Mouse (Mus musculus): ENCODE measurements at regions not wholly inside any gene's neighbourhood (a gene's known extent, or its start where the extent isn't known, plus 50 kb on each side); places are given as distances from the start of the nearest gene placed in this dataset.

DNA sequence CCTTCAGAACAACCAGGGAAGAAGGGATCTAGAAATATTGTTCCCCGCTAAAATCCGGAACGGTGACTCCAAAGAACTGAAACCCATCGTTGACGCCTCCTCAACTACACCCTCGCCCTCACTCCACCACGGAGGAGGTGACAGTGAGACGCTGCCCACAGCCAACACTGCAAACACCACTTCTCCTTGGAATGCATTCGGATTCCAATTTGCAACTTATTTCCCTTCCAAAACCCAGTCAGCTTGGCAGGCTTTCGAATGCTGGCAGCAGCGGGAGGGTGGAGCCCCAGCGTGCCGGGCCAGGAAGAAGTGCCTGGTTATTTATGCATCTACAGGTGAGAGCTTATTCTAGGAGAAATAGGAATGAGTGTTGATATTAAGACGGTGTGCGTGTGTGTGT lies 85.9 kb upstream of the Sdk2 start:
- no peaks in the 10 kb centered on the region for H3K27me3 ChIP-seq (replicated peaks)
- ATAC-seq, result no peak
- 78% methylated on average over 15 of the region's 15 CpGs for WGBS (ENCODE audit: insufficient replicate concordance)
- no peak overlapping the region for H3K9ac ChIP-seq
- no peak overlapping the region for H3K27ac ChIP-seq
- H3K4me3 ChIP-seq, result no peak overlapping the region
- no peaks in the 10 kb centered on the region for H3K9me3 ChIP-seq (replicated peaks)
- no peak overlapping the region for H3K4me2 ChIP-seq
- no peaks in the 10 kb centered on the region for H3K4me1 ChIP-seq
- H3K36me3 ChIP-seq, result no peaks in the 10 kb centered on the region

- Histone ChIP-seq H3K27me3 (replicated peaks) (no peaks in the 10 kb centered on the region), H3K9me3 (replicated peaks) (no peaks in the 10 kb centered on the region), H3K4me1 (no peaks in the 10 kb centered on the region), H3K36me3 (no peaks in the 10 kb centered on the region), H3K4me2 (no peak overlapping the region), H3K9ac (no peak overlapping the region), H3K4me3 (no peak overlapping the region), H3K27ac (no peak overlapping the region)
- WGBS (ENCODE audit: insufficient replicate concordance), result 49% methylated on average over 5 of the region's 5 CpGs
- ATAC-seq, result no peak
Observed at GRCm38 (mm10) chr11:114146334-114146733, 79.5 kb upstream of the Sdk2 start.

- ATAC-seq, result no peak
- H3K27me3 ChIP-seq (replicated peaks), result no peaks in the 10 kb centered on the region
- no peak overlapping the region for H3K4me3 ChIP-seq
- H3K9me3 ChIP-seq (replicated peaks), result no peaks in the 10 kb centered on the region
- no peak overlapping the region for H3K9ac ChIP-seq
- no peaks in the 10 kb centered on the region for H3K4me1 ChIP-seq
- no peaks in the 10 kb centered on the region for H3K36me3 ChIP-seq
- no peak overlapping the region for H3K4me2 ChIP-seq
- H3K27ac ChIP-seq, result no peak overlapping the region
- WGBS (ENCODE audit: insufficient replicate concordance), result 82% methylated on average over 8 of the region's 8 CpGs
Observed at GRCm38 (mm10) chr11:114129270-114129669, 62.4 kb upstream of the Sdk2 start.

- WGBS (ENCODE audit: insufficient replicate concordance), result 70% methylated on average over 8 of the region's 8 CpGs
- no peak overlapping the region for H3K4me2 ChIP-seq
- H3K9me3 ChIP-seq (replicated peaks), result no peaks in the 10 kb centered on the region
- H3K36me3 ChIP-seq, result no peaks in the 10 kb centered on the region
- no peaks in the 10 kb centered on the region for H3K27me3 ChIP-seq (replicated peaks)
- ATAC-seq, result no peak
- H3K4me3 ChIP-seq, result no peak overlapping the region
- H3K4me1 ChIP-seq, result no peaks in the 10 kb centered on the region
- no peak overlapping the region for H3K27ac ChIP-seq
- H3K9ac ChIP-seq, result no peak overlapping the region
Observed at GRCm38 (mm10) chr11:114128841-114129240, 62.0 kb upstream of the Sdk2 start.

GRCm38 (mm10) chr11:114127426-114127825 lies 60.6 kb upstream of the Sdk2 start:
- H3K9ac ChIP-seq, result no peak overlapping the region
- no peaks in the 10 kb centered on the region for H3K9me3 ChIP-seq (replicated peaks)
- no peak for ATAC-seq
- H3K4me1 ChIP-seq, result no peaks in the 10 kb centered on the region
- no peak overlapping the region for H3K4me3 ChIP-seq
- WGBS (ENCODE audit: insufficient replicate concordance), result 23% methylated on average over 8 of the region's 8 CpGs
- H3K27me3 ChIP-seq (replicated peaks), result no peaks in the 10 kb centered on the region
- H3K4me2 ChIP-seq, result no peak overlapping the region
- H3K27ac ChIP-seq, result no peak overlapping the region
- no peaks in the 10 kb centered on the region for H3K36me3 ChIP-seq

DNA sequence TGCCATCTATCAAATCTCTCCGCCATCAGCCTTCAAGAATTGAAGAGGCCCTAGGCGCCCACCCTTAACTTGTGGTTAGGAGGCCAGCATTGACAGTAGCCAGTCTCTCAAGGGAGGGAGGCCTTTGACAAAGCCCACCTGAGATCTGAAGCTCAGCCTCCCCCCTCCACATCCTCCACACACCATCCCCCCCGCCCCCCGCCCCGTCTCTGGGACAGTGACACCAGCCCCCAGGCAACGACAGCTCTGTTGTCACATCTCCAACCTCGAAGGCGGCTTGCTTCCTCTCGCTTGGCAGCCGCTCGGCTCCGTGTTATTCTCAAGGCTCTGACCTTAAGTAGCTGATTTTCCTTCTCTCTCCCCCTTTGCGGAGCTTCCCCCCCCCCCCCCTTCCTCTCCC lies 55.3 kb upstream of the Sdk2 start:
- no peaks in the 10 kb centered on the region for H3K4me1 ChIP-seq
- H3K9me3 ChIP-seq (replicated peaks), result no peaks in the 10 kb centered on the region
- no peaks in the 10 kb centered on the region for H3K27me3 ChIP-seq (replicated peaks)
- H3K36me3 ChIP-seq, result no peaks in the 10 kb centered on the region
- no peak overlapping the region for H3K4me2 ChIP-seq
- WGBS (ENCODE audit: insufficient replicate concordance), result 49% methylated on average over 12 of the region's 13 CpGs
- H3K4me3 ChIP-seq, result no peak overlapping the region
- no peak overlapping the region for H3K9ac ChIP-seq
- no peak for ATAC-seq
- H3K27ac ChIP-seq, result no peak overlapping the region

- Histone ChIP-seq H3K27ac (no peak overlapping the region), H3K4me2 (no peak overlapping the region), H3K9ac (no peak overlapping the region), H3K27me3 (replicated peaks) (no peaks in the 10 kb centered on the region), H3K9me3 (replicated peaks) (no peaks in the 10 kb centered on the region), H3K4me1 (no peaks in the 10 kb centered on the region), H3K4me3 (no peak overlapping the region), H3K36me3 (no peaks in the 10 kb centered on the region)
- ATAC-seq, result no peak
- 74% methylated on average over 9 of the region's 9 CpGs for WGBS (ENCODE audit: insufficient replicate concordance)
Observed at GRCm38 (mm10) chr11:114119135-114119534, 52.3 kb upstream of the Sdk2 start.

Data from liver, embryonic 12.5 days (tissue).